Mouse (Mus musculus) liver, embryonic 14.5 days (tissue): ENCODE data around the gene Ankrd42. TPM values are rescaled to one million over a fixed set of nuclear protein-coding genes. Genes with fewer than 3 reads are reported as not detected.

Source experiments
- ATAC-seq: fragments of 200-750 bp; cut with Nextera tagmentation; 2 replicates; pipeline ENCODE4 v1.8.0; 2017; ENCODE audit warnings: moderate number of reproducible peaks, mild to moderate bottlenecking, moderate library complexity; ENCODE audit not compliant: insufficient read depth
- DNase-seq, 3 experiments: peaks; one replicate each; pipeline ENCODE4 v3.0.0-alpha.2; 2012 to 2013; ENCODE audit warnings: low read depth in 3 of 3, low spot score in 3 of 3
- H3K27ac ChIP-seq: fragments of 300-500 bp; sonication (generic); 2 replicates; pipeline ENCODE4 v1.5.1; 2014; ENCODE audit warnings: moderate library complexity, mild to moderate bottlenecking, control low read depth, inconsistent platforms
- H3K27me3 ChIP-seq: fragments of 300-500 bp; sonication (generic); 2 replicates; pipeline ENCODE4 v1.6.1; 2014; ENCODE audit warnings: mild to moderate bottlenecking, low read length, moderate library complexity; ENCODE audit not compliant: control insufficient read depth, insufficient read depth
- H3K36me3 ChIP-seq: fragments of 300-500 bp; sonication (generic); replicated peaks from 2 replicates; pipeline ENCODE4 v1.6.1; 2014; ENCODE audit warnings: low read depth; ENCODE audit not compliant: control insufficient read depth, insufficient read depth
- H3K4me1 ChIP-seq, 2 experiments: fragments of 200-500 bp in 1 of 2; fragments of 300-500 bp in 1 of 2; sonication (generic) in 1 of 2; replicated peaks; 2 replicates each; pipeline ENCODE4 v1.6.1; 2012 to 2014; ENCODE audit warnings: antibody characterized with exemption in 1 of 2, inconsistent platforms in 1 of 2, low read length in 1 of 2; ENCODE audit not compliant: control insufficient read depth in 2 of 2, insufficient read depth in 2 of 2
- H3K4me2 ChIP-seq: fragments of 300-500 bp; sonication (generic); 2 replicates; pipeline ENCODE4 v1.6.1; 2014; ENCODE audit warnings: low read depth, mild to moderate bottlenecking, control low read depth, moderate library complexity
- H3K4me3 ChIP-seq, 2 experiments: fragments of 200-500 bp in 1 of 2; fragments of 300-500 bp in 1 of 2; sonication (generic) in 1 of 2; 2 replicates each; pipeline ENCODE4 v1.5.1; 2012 to 2014; ENCODE audit warnings: low read depth in 2 of 2, low read length in 2 of 2, mild to moderate bottlenecking in 2 of 2, control low read depth in 1 of 2, inconsistent platforms in 1 of 2, moderate library complexity in 1 of 2; ENCODE audit not compliant: insufficient read depth in 1 of 2
- H3K9ac ChIP-seq: fragments of 300-500 bp; sonication (generic); replicated peaks from 2 replicates; pipeline ENCODE4 v1.6.1; 2014; ENCODE audit warnings: mild to moderate bottlenecking, control low read depth, moderate library complexity
- H3K9me3 ChIP-seq: fragments of 300-500 bp; sonication (generic); 2 replicates; pipeline ENCODE4 v1.6.1; 2016; ENCODE audit warnings: low read length, mixed read lengths; ENCODE audit not compliant: control insufficient read depth
- CTCF ChIP-seq: IDR thresholded peaks from 2 replicates; pipeline ENCODE4 v1.5.1; 2016; ENCODE audit warnings: antibody characterized with exemption, low read depth, control low read depth
- EP300 ChIP-seq: IDR thresholded peaks from 2 replicates; pipeline ENCODE4 v1.6.1; 2016; ENCODE audit warnings: antibody characterized with exemption, low read depth
- whole genome bisulfite sequencing: fragments of 180-500 bp; shearing (Covaris S2); extraction: QIAGEN DNeasy Blood & Tissue Kit; methylation state at CpG from one replicate; pipeline ENCODE4 v1.1.7; 2014; ENCODE audit not compliant: insufficient replicate concordance; 5-methylcytosine and 5-hydroxymethylcytosine counted together
- polyA plus RNA-seq, 2 experiments: library from polyadenylated mRNA; depleted of rRNA in 1 of 2; stranded (reverse) in 1 of 2; unstranded in 1 of 2; fragments of >200 nt; fragmentation: Nextera tagmentation in 1 of 2; extraction: Ambion mirVana in 1 of 2; gene quantifications; 2 replicates each; pipeline versions ENCODE4 v1.2.1 to v1.2.3; 2012 to 2014

Gene Ankrd42
- polyA plus RNA-seq, 2 experiments = 0.19 to 0.38 TPM

DNA sequence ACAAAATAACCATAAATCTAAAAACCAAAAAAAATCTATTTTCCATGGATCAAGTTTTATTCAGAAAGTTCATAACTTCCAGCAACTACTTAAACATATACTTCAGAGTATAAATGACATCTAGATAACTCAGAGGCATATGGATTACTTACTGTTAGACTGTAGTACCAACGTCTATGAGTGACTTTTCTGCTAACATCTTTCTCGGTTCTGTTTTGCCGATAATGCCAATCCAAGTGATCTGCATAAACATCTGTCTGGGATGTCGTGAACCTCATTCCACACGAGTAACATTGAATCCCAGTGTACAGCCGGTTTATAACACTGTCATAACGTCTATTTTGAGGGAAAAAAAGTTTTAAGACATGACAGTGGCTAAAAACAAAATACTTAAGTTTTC is 10.8 kb upstream of the Ankrd42 start:
- Histone ChIP-seq H3K36me3 (peaks cover 56% of the 10 kb centered on the region), H3K4me3 (no peak overlapping the region), H3K27ac (no peak overlapping the region), H3K27me3 (no peaks in the 10 kb centered on the region), H3K9me3 (no peaks in the 10 kb centered on the region), H3K4me1 (no peaks in the 10 kb centered on the region), H3K9ac (no peak overlapping the region), H3K4me2 (no peak overlapping the region)
- 78% methylated on average over 7 of the region's 7 CpGs for WGBS
- TF ChIP-seq CTCF (no peak), EP300 (no peak)
- ATAC-seq (no peak), DNase-seq (no peak)

DNA sequence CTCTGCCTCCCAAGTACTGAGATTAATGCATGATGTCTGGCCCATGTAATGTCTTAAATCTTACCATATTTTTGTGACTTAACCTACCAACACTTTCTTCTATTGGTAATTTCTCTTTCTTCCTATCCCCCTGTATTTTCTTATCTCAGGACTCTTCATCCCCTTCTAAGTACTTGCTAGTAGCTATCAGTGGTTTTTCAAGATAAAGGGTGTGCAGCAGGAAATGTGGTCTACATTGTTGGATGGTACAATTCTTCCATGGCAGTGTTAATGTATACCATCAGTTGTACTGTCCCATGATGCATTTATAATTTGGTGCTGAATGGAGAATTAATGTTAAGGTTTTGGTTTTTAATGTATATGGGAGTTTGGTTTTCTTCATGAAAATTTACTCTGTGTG is 5.4 kb upstream of the Ankrd42 start:
- DNase-seq = no peak
- ATAC-seq = no peak
- H3K27ac ChIP-seq = no peak overlapping the region

DNA sequence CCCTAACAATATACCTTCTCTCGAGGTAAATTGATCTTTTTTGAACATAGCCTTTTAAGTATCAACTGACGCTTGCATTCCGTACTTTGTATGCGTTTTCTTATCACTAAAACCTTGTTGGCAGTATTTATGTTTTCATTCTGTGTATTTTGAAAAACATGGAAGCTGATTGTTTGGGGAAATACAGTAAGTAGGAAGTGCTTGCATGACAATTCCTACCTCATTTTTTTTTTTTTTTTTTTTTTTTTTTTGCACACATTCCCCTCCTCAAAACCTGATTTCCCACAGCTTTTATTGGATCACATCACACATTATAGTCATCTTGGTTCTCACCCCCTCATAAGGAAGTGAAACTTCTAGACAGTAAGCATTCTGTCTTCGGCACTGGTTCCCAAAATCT is 1.1 kb upstream of the Ankrd42 start:
- ATAC-seq (no peak), DNase-seq (no peak)
- Histone ChIP-seq H3K4me2 (peak overlapping the region; percentile 90), H3K4me1 (peaks cover 2 to 12% of the 10 kb centered on the region in 2 experiments; a peak in 3 of 4 replicates), H3K36me3 (peaks cover 11% of the 10 kb centered on the region), H3K9ac (no peak overlapping the region; the same call in 1 of the 2 replicates), H3K27me3 (peaks cover 13% of the 10 kb centered on the region), H3K27ac (no peak overlapping the region), H3K4me3 (peak overlapping the region in 1 of 2 experiments; percentile 90; a peak in 2 of 4 replicates), H3K9me3 (no peaks in the 10 kb centered on the region)
- 79% methylated on average over 5 of the region's 5 CpGs for WGBS
- no peak for TF ChIP-seq CTCF
- TF ChIP-seq EP300 = no peak

More for the DNA sequence above, 5.4 kb upstream of the Ankrd42 start:
- H3K9me3 ChIP-seq = no peaks in the 10 kb centered on the region
- no peak overlapping the region for H3K9ac ChIP-seq
- peaks cover 37% of the 10 kb centered on the region for H3K36me3 ChIP-seq
- H3K4me1 ChIP-seq = peaks cover 0 to 9% of the 10 kb centered on the region in 2 experiments; a peak in 2 of 4 replicates
- no peaks in the 10 kb centered on the region for H3K27me3 ChIP-seq
- H3K4me2 ChIP-seq = no peak overlapping the region
- no peak overlapping the region for H3K4me3 ChIP-seq
- TF ChIP-seq EP300 = no peak
- no peak for TF ChIP-seq CTCF

DNA sequence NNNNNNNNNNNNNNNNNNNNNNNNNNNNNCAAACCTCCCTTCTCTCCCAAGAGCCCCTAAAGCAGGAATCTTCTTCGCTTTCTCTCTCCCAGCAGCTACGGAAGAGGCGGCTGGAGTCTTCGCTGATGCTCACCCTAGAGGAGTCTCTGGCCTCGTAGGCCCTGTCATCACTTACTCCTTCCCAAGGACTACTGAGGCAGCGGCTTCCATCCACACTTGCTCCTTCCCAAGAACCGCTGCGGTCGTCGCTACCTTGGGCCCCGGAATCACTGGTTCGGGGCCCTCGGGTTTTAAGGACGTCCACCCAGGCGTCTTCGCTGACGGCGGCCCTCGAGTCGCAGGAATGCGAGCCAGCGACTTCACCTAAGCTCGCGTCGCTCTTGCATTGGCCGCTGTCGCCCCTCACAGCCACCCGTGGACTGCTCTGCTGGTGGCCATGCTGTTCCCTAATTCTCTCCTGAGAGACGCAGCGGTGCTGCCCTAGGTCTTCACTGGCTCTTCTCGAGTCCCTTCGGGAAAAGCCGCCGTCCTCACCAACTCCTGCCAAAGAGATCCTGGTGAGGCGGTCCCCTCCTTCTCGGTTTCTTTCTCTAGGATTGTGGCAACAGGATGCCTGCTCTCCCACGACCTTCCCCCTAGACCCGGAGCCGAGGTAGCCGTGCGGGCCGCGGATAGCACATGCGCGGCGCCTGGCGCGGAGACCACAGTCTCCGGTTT is 489 bp downstream of the Ankrd42 start:
- WGBS = 3% methylated on average over 49 of the region's 49 CpGs
- peak overlapping the region; percentile 90 for H3K4me2 ChIP-seq
- DNase-seq = peak in 1 of 3 experiments; percentile 6
- TF ChIP-seq EP300 = no peak
- TF ChIP-seq CTCF = no peak
- peak overlapping the region; percentile 81 for H3K9ac ChIP-seq
- H3K9me3 ChIP-seq = no peaks in the 10 kb centered on the region
- peaks cover 3% of the 10 kb centered on the region for H3K36me3 ChIP-seq
- H3K4me3 ChIP-seq = peak overlapping the region; percentile 90 to 96
- peak; percentile 51 for ATAC-seq
- H3K27me3 ChIP-seq = peaks cover 13% of the 10 kb centered on the region
- H3K4me1 ChIP-seq = peaks cover 2 to 12% of the 10 kb centered on the region in 2 experiments; a peak in 3 of 4 replicates
- no peak overlapping the region for H3K27ac ChIP-seq

DNA sequence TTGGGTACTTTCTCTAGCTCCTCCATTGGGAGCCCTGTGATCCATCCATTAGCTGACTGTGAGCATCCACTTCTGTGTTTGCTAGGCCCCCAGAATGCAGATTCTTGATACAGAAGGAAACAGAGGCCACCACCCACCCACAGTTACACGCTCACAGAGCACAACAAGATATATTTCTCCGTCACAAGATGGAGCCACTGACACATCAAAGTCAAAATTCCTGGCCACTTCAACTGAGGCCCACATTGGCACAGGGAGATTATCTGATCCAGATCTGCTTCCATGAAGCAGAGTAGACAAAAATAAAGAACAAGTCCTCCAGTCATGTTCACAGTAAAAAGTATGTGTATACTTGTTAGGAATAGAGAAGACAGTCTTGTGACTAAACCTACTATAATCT is 6.8 kb downstream of the Ankrd42 start:
- Histone ChIP-seq H3K27ac (no peak overlapping the region), H3K36me3 (no peaks in the 10 kb centered on the region), H3K4me3 (no peak overlapping the region), H3K27me3 (no peaks in the 10 kb centered on the region), H3K4me1 (no peaks in the 10 kb centered on the region), H3K4me2 (no peak overlapping the region), H3K9ac (no peak overlapping the region), H3K9me3 (no peaks in the 10 kb centered on the region)
- ATAC-seq (no peak), DNase-seq (no peak)
- TF ChIP-seq EP300 (no peak), CTCF (peak; percentile 31; the same call in 1 of the 2 replicates)
- 28% methylated on average over 2 of the region's 2 CpGs for WGBS
